Comparison of ENCODE assay signal across 25 mouse cellular contexts in the genomic region with DNA sequence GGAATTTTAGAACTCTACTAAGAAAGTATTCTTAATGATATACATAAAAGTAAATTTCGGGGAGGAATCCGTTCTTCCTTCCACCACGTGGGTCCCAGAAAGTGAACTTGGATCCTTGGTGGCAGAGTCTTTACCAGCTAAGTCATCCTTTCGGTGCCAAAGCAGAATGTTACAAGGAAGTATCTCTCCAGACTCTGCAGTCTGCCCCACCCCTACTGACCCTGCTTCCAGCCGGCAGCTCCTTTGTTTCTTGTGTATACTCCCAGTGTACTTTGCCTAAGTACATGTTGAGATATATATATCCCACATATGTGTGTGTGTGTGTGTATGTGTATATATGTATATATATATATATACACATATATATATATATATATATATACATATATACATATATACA.
"Had no signal": no experiment of that assay in that cellular context is flagged by ENCODE, and none has a peak within 500 bp of the region (broad histone marks: within the 10 kb centered on the region; RNA-seq: fewer than 3 reads in every experiment).

No protein-coding gene starts in this region.

- H3K9ac ChIP-seq: forebrain, postnatal 0 days; heart, embryonic 12.5 days; hindbrain, embryonic 12.5 days; hindbrain, embryonic 14.5 days; limb, embryonic 13.5 days; limb, embryonic 15.5 days; liver, embryonic 12.5 days had no signal

- H3K9me3 ChIP-seq: heart, embryonic 10.5 days; heart, embryonic 12.5 days; hindbrain, embryonic 10.5 days; hindbrain, embryonic 12.5 days; limb, embryonic 13.5 days; limb, embryonic 15.5 days; liver, embryonic 12.5 days had no signal

- H3K4me2 ChIP-seq: heart, embryonic 12.5 days; hindbrain, embryonic 12.5 days; hindbrain, embryonic 14.5 days; limb, embryonic 13.5 days; limb, embryonic 15.5 days; liver, embryonic 12.5 days had no signal

- ATAC-seq: forebrain, postnatal 0 days; hindbrain, embryonic 16.5 days; inflammation-experienced regulatory T-cells, adult 6 months; liver, embryonic 12.5 days had no signal

- H3K27ac ChIP-seq: heart, adult 2 months; heart, embryonic 10.5 days; hindbrain, embryonic 10.5 days; hindbrain, embryonic 12.5 days; hindbrain, embryonic 14.5 days; layer of hippocampus, adult 2 months; left cerebral cortex, adult 2 months; limb, embryonic 13.5 days; limb, embryonic 15.5 days; liver, embryonic 12.5 days had no signal

- H3K4me3 ChIP-seq: heart, adult 2 months; heart, embryonic 10.5 days; heart, embryonic 12.5 days; hindbrain, embryonic 10.5 days; hindbrain, embryonic 12.5 days; layer of hippocampus, adult 2 months; left cerebral cortex, adult 2 months; limb, embryonic 13.5 days; limb, embryonic 15.5 days; liver, embryonic 12.5 days had no signal

- DNase-seq: forebrain, postnatal 0 days; gastrocnemius, postnatal 14 days; gastrocnemius, postnatal 36 days; heart, adult 11 months; heart, adult 2 months; heart, postnatal 10 days; heart, postnatal 4 days; kidney, adult 11 months; kidney, adult 2 months; kidney, postnatal 10 days; kidney, postnatal 25 days; kidney, postnatal 4 days; left cerebral cortex, postnatal 4 days had no signal

- H3K27me3 ChIP-seq: heart, embryonic 12.5 days; hindbrain, embryonic 12.5 days; limb, embryonic 13.5 days; limb, embryonic 15.5 days; liver, embryonic 12.5 days had no signal
